Mouse (Mus musculus): ENCODE measurements around the gene Ube2t.

GRCm38 (mm10) chr1:134955050-134955636 is 7.2 kb upstream of the Ube2t start:
- TF ChIP-seq CTCF (IDR thresholded peaks at IDR 0.05; ENCODE audit: low read depth, low read length) (no peak), POLR2A (IDR thresholded peaks at IDR 0.05; ENCODE audit: extremely low read depth, insufficient read depth, low read length) (no peak)

Measured in liver, adult 2 months (tissue).